Mouse (Mus musculus) MEL (cell line): ENCODE results near the gene Lrpap1. TPM values are rescaled to one million over a fixed set of nuclear protein-coding genes. Genes with fewer than 3 reads are reported as not detected.
A peak's percentile ranks its signal among the peaks of the same experiment; 100 is the strongest.

ENCODE experiments used
- DNase-seq: peaks from one replicate; pipeline ENCODE4 v3.0.0; 2011; ENCODE audit warnings: low read depth, low spot score
- H3K27ac ChIP-seq: 2 replicates; pipeline ENCODE4 v1.5.1; 2012; ENCODE audit warnings: low read depth, mild to moderate bottlenecking, control low read depth, low read length, moderate library complexity; ENCODE audit not compliant: control insufficient read depth
- H3K27me3 ChIP-seq, 2 experiments: fragments of 150-350 bp in 1 of 2; sonication (generic) in 1 of 2; 2 replicates each; pipeline ENCODE4 v1.6.1; 2012; ENCODE audit warnings: low read length in 2 of 2, mild to moderate bottlenecking in 2 of 2, improper control_type of control experiment in 1 of 2, moderate library complexity in 1 of 2; ENCODE audit not compliant: insufficient read depth in 2 of 2, control insufficient read depth in 1 of 2
- H3K36me3 ChIP-seq, 2 experiments: 2 replicates each; pipeline ENCODE4 v1.6.1; 2012 to 2014; ENCODE audit warnings: low read length in 2 of 2, improper control_type of control experiment in 1 of 2, inconsistent platforms in 1 of 2, mild to moderate bottlenecking in 1 of 2; ENCODE audit not compliant: insufficient read depth in 2 of 2, control insufficient read depth in 1 of 2
- H3K4me1 ChIP-seq, 2 experiments: fragments of 150-350 bp in 1 of 2; sonication (generic) in 1 of 2; 2 replicates each; pipeline ENCODE4 v1.6.1; 2012; ENCODE audit warnings: low read length in 2 of 2, improper control_type of control experiment in 1 of 2, mild to moderate bottlenecking in 1 of 2; ENCODE audit not compliant: insufficient read depth in 2 of 2, control insufficient read depth in 1 of 2
- H3K4me3 ChIP-seq, 2 experiments: fragments of 150-350 bp in 1 of 2; sonication (generic) in 1 of 2; 2 replicates each; pipeline ENCODE4 v1.5.1; 2012; ENCODE audit warnings: low read depth in 2 of 2, low read length in 2 of 2, mild to moderate bottlenecking in 2 of 2, moderate library complexity in 2 of 2, control low read depth in 1 of 2, improper control_type of control experiment in 1 of 2; ENCODE audit not compliant: control insufficient read depth in 1 of 2, insufficient read depth in 1 of 2
- H3K79me2 ChIP-seq: 2 replicates; pipeline ENCODE4 v1.6.1; 2012; ENCODE audit warnings: mild to moderate bottlenecking, low read length, moderate library complexity; ENCODE audit not compliant: control insufficient read depth, poor library complexity, insufficient read depth
- H3K9ac ChIP-seq: 2 replicates; pipeline ENCODE4 v1.6.1; 2012; ENCODE audit warnings: low read depth, mild to moderate bottlenecking, control low read depth, low read length, moderate library complexity; ENCODE audit not compliant: control insufficient read depth, poor library complexity, severe bottlenecking
- H3K9me3 ChIP-seq: fragments of 150-350 bp; sonication (generic); replicated peaks from 2 replicates; pipeline ENCODE4 v1.6.1; 2012; ENCODE audit warnings: mild to moderate bottlenecking, low read length, improper control_type of control experiment, moderate library complexity; ENCODE audit not compliant: insufficient read depth
- BHLHE40 ChIP-seq: IDR thresholded peaks from 2 replicates; pipeline ENCODE4 v1.6.1; 2012; ENCODE audit warnings: low read depth, mild to moderate bottlenecking, inconsistent platforms, low read length, improper control_type of control experiment, borderline replicate concordance
- CHD1 ChIP-seq: IDR thresholded peaks from 2 replicates; pipeline ENCODE4 v1.6.1; 2012; ENCODE audit warnings: low read depth, mild to moderate bottlenecking, inconsistent platforms, low read length, improper control_type of control experiment
- CTCF ChIP-seq, 3 experiments: IDR thresholded peaks in 2 of 3; conservative IDR thresholded peaks in 1 of 3; 2 replicates each; pipeline ENCODE4 v1.5.1; 2011 to 2012; ENCODE audit warnings: low read length in 3 of 3, low read depth in 2 of 3, mild to moderate bottlenecking in 2 of 3, improper control_type of control experiment in 1 of 3, inconsistent platforms in 1 of 3, mixed read lengths in 1 of 3, moderate library complexity in 1 of 3; ENCODE audit not compliant: control insufficient read depth in 1 of 3, insufficient read depth in 1 of 3, poor library complexity in 1 of 3, severe bottlenecking in 1 of 3
- E2F4 ChIP-seq: IDR thresholded peaks from 2 replicates; pipeline ENCODE4 v1.6.1; 2011; ENCODE audit warnings: low read depth, low read length, improper control_type of control experiment, borderline replicate concordance
- ELF1 ChIP-seq: IDR thresholded peaks from 2 replicates; pipeline ENCODE4 v1.6.1; 2014; ENCODE audit warnings: low read depth, mild to moderate bottlenecking, inconsistent platforms, low read length, improper control_type of control experiment, moderate library complexity
- HCFC1 ChIP-seq: IDR thresholded peaks from 2 replicates; pipeline ENCODE4 v1.6.1; 2012; ENCODE audit warnings: low read depth, mild to moderate bottlenecking, inconsistent platforms, low read length, improper control_type of control experiment, moderate library complexity
- JUND ChIP-seq: IDR thresholded peaks from 2 replicates; pipeline ENCODE4 v1.6.1; 2011; ENCODE audit warnings: low read depth, mild to moderate bottlenecking, improper control_type of control experiment, low read length
- KAT2A ChIP-seq: conservative IDR thresholded peaks from 2 replicates; pipeline ENCODE4 v1.6.1; 2012; ENCODE audit warnings: low read depth, low read length, improper control_type of control experiment, inconsistent platforms
- MAFK ChIP-seq: IDR thresholded peaks from 2 replicates; pipeline ENCODE4 v1.6.1; 2011; ENCODE audit warnings: low read depth, mild to moderate bottlenecking, low read length, improper control_type of control experiment, borderline replicate concordance
- MAZ ChIP-seq: IDR thresholded peaks from 2 replicates; pipeline ENCODE4 v1.6.1; 2012; ENCODE audit warnings: low read depth, mild to moderate bottlenecking, inconsistent platforms, low read length, improper control_type of control experiment
- MXI1 ChIP-seq: IDR thresholded peaks from 2 replicates; pipeline ENCODE4 v1.6.1; 2011; ENCODE audit warnings: mild to moderate bottlenecking, low read depth, low read length, improper control_type of control experiment
- NRF1 ChIP-seq: IDR thresholded peaks from 2 replicates; pipeline ENCODE4 v1.6.1; 2014; ENCODE audit warnings: low read depth, mild to moderate bottlenecking, inconsistent platforms, low read length, improper control_type of control experiment, moderate library complexity; ENCODE audit not compliant: poor library complexity, insufficient read depth, severe bottlenecking
- POLR2AphosphoS2 ChIP-seq: IDR thresholded peaks from 2 replicates; pipeline ENCODE4 v1.6.1; 2011; ENCODE audit warnings: low read length, improper control_type of control experiment
- POLR2AphosphoS5 ChIP-seq: IDR thresholded peaks from 2 replicates; pipeline ENCODE4 v1.6.1; 2012; ENCODE audit warnings: low read depth, borderline replicate concordance, mild to moderate bottlenecking, inconsistent platforms, low read length, moderate library complexity, mixed read lengths
- RAD21 ChIP-seq: IDR thresholded peaks from 2 replicates; pipeline ENCODE4 v1.6.1; 2011; ENCODE audit warnings: mild to moderate bottlenecking, low read depth, low read length, improper control_type of control experiment
- SMC3 ChIP-seq: IDR thresholded peaks from 2 replicates; pipeline ENCODE4 v1.6.1; 2011; ENCODE audit warnings: low read depth, low read length, improper control_type of control experiment
- TBP ChIP-seq: IDR thresholded peaks from 2 replicates; pipeline ENCODE4 v1.8.0; 2011; ENCODE audit warnings: low read depth, low read length, improper control_type of control experiment
- USF1 ChIP-seq: IDR thresholded peaks from 2 replicates; pipeline ENCODE4 v1.6.1; 2014; ENCODE audit warnings: low read depth, mild to moderate bottlenecking, inconsistent platforms, low read length, improper control_type of control experiment, moderate library complexity
- USF2 ChIP-seq, 2 experiments: IDR thresholded peaks; 2 replicates each; pipeline ENCODE4 v1.6.1; 2011 to 2012; ENCODE audit warnings: improper control_type of control experiment in 2 of 2, low read length in 2 of 2, borderline replicate concordance in 1 of 2, inconsistent platforms in 1 of 2, low read depth in 1 of 2, mild to moderate bottlenecking in 1 of 2; ENCODE audit not compliant: insufficient read depth in 1 of 2
- ZC3H11A ChIP-seq: IDR thresholded peaks from 2 replicates; pipeline ENCODE4 v1.6.1; 2012; ENCODE audit warnings: low read depth, mild to moderate bottlenecking, inconsistent platforms, low read length, improper control_type of control experiment
- ZKSCAN1 ChIP-seq: IDR thresholded peaks from 2 replicates; pipeline ENCODE4 v1.6.1; 2012; ENCODE audit warnings: low read depth, mild to moderate bottlenecking, inconsistent platforms, low read length, improper control_type of control experiment, moderate library complexity
- polyA plus RNA-seq, 2 experiments: library from polyadenylated mRNA; stranded (reverse) in 1 of 2; unstranded in 1 of 2; fragments of >175 nt in 1 of 2; fragments of >200 nt in 1 of 2; gene quantifications; 2 replicates each; pipeline versions ENCODE4 v1.2.1 to v1.2.4; 2012; ENCODE audit warnings: low replicate concordance in 2 of 2, low read depth in 1 of 2; ENCODE audit not compliant: insufficient read length in 2 of 2, insufficient read depth in 1 of 2, missing spikeins in 1 of 2
- total RNA-seq: library from RNA; depleted of rRNA; stranded (reverse); fragments of 300-350 nt; gene quantifications from 2 replicates; pipeline ENCODE4 v1.2.3, GENCODE M21; 2012

Gene Lrpap1
- total and polyA plus RNA-seq, 3 experiments, result 45.0 to 74.7 TPM; not detected in 1

- Histone ChIP-seq H3K4me3 (no peak overlapping the region), H3K4me1 (no peaks in the 10 kb centered on the region), H3K9me3 (no peaks in the 10 kb centered on the region), H3K27ac (no peak overlapping the region), H3K79me2 (no peaks in the 10 kb centered on the region), H3K27me3 (peaks cover 6 to 7% of the 10 kb centered on the region in 2 experiments; a peak in 3 of 4 replicates), H3K36me3 (no peaks in the 10 kb centered on the region; a peak in 1 of 4 replicates), H3K9ac (no peak overlapping the region)
- TF ChIP-seq BHLHE40 (no peak), HCFC1 (no peak), CHD1 (no peak), MXI1 (no peak), TBP (no peak), ZC3H11A (no peak), USF1 (no peak), E2F4 (no peak), ELF1 (no peak), POLR2AphosphoS5 (no peak), JUND (no peak), NRF1 (no peak), KAT2A (no peak), POLR2AphosphoS2 (no peak), USF2 (IDR thresholded peaks at IDR 0.05; ENCODE audit: borderline replicate concordance in 1 of 2, insufficient read depth in 1 of 2, low read depth in 1 of 2, low read length in 2 of 2) (no peak), ZKSCAN1 (no peak), MAFK (no peak)
- DNase-seq, result no peak
These were observed 16.0 kb downstream of the Lrpap1 start for GRCm38 (mm10) chr5:35089614-35089963.

GRCm38 (mm10) chr5:35088785-35089613 lies 16.6 kb downstream of the Lrpap1 start:
- Histone ChIP-seq H3K79me2 (no peaks in the 10 kb centered on the region), H3K4me3 (no peak overlapping the region), H3K27ac (no peak overlapping the region), H3K4me1 (no peaks in the 10 kb centered on the region), H3K27me3 (peaks cover 6 to 12% of the 10 kb centered on the region in 2 experiments; a peak in 3 of 4 replicates), H3K9me3 (no peaks in the 10 kb centered on the region), H3K36me3 (no peaks in the 10 kb centered on the region), H3K9ac (no peak overlapping the region)
- TF ChIP-seq SMC3, result peak; percentile 81
- TF ChIP-seq ZC3H11A, result peak; percentile 42; the same call in 1 of the 2 replicates
- TF ChIP-seq CHD1, result no peak
- TF ChIP-seq RAD21, result peak; percentile 69
- no peak for TF ChIP-seq MAZ
- TF ChIP-seq TBP, result 0 out of 2 replicates have a peak, but pooled peaks have one; percentile 17
- peak; percentile 93 to 98 (median 96) for TF ChIP-seq CTCF (IDR thresholded peaks at IDR 0.05 in 2 of 3, conservative IDR thresholded peaks at IDR 0.05 in 1 of 3; ENCODE audit: control insufficient read depth in 1 of 3, insufficient read depth in 1 of 3, low read depth in 2 of 3, low read length in 3 of 3, poor library complexity in 1 of 3, severe bottlenecking in 1 of 3)
- DNase-seq, result peak; percentile 88
